Mouse (Mus musculus) lung, postnatal 0 days (tissue): ENCODE measurements around the gene Tcp10b.
"Not testable (repeated sequence)": the region's sequence is repeated elsewhere in the genome, so short reads cannot be mapped to it uniquely, and the experiment has no call there.

Experiments
- CTCF ChIP-seq: IDR thresholded peaks from 2 replicates; pipeline ENCODE4 v1.5.1; 2016; ENCODE audit warnings: antibody characterized with exemption, mild to moderate bottlenecking
- EP300 ChIP-seq: IDR thresholded peaks from 2 replicates; pipeline ENCODE4 v1.6.1; 2016; ENCODE audit warnings: antibody characterized with exemption, mild to moderate bottlenecking, control low read depth

DNA sequence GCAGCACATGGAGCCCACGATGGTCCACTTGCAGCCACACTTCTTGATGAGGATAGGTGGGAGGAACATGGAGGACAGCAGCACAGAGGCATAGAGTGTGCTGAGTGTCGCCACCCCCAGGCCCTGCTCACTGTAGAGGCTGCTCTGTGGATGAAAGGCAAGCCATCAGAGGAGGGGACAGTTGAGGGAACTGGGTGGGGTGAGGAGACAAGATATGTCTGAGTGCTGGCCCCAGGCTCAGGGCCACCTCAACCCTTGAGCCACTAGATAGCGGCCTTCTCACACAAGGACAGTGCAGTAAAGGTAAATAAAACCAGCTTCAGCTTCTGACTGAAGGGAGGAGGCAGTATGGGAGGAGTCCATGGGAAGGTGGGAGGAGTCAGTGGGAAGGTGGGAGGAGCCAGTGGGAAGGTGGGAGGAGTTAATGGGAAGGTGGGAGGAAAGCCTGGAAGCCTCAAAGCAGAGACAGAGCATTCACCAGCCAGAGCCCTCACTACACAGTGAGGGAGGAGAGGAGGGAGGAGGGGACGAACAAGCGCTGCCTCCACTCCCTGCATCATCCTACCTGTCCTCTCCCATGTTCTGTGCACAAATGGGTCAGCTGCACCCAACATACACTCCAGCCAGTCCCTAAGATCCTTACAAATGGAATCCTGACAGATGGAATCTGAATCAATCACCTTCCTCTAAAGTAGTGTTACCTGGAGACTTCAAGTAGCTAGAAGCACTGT lies 62.6 kb downstream of the Tcp10b start:
- not testable (repeated sequence) for TF ChIP-seq CTCF, EP300
